Mouse (Mus musculus) bone marrow macrophage, adult 2 months (primary cell): ENCODE data around the gene Wdr95. TPM values are rescaled to one million over a fixed set of nuclear protein-coding genes. Genes with fewer than 3 reads are reported as not detected.

Source experiments
- H3K27ac ChIP-seq: 2 replicates; pipeline ENCODE4 v1.5.1; 2012; ENCODE audit warnings: low read depth, low read length; ENCODE audit not compliant: insufficient read depth
- H3K4me1 ChIP-seq: 2 replicates; pipeline ENCODE4 v1.6.1; 2012; ENCODE audit warnings: low read length; ENCODE audit not compliant: control insufficient read depth, insufficient read depth
- H3K4me3 ChIP-seq: 2 replicates; pipeline ENCODE4 v1.5.1; 2012; ENCODE audit warnings: mild to moderate bottlenecking, low read length, moderate library complexity; ENCODE audit not compliant: insufficient read depth
- CTCF ChIP-seq: IDR thresholded peaks from 2 replicates; pipeline ENCODE4 v1.5.1; 2012; ENCODE audit warnings: low read depth, mild to moderate bottlenecking, low read length, moderate library complexity
- POLR2A ChIP-seq: IDR thresholded peaks from 2 replicates; pipeline ENCODE4 v1.6.1; 2012; ENCODE audit warnings: mild to moderate bottlenecking, low read depth, low read length, borderline replicate concordance
- polyA plus RNA-seq: library from polyadenylated mRNA; stranded (reverse); fragments of >200 nt; gene quantifications from 2 replicates; pipeline ENCODE4 v1.2.4, GENCODE M21; 2012; ENCODE audit not compliant: missing spikeins, insufficient read depth, insufficient read length

Gene Wdr95
- polyA plus RNA-seq, 1 experiment: not detected

DNA sequence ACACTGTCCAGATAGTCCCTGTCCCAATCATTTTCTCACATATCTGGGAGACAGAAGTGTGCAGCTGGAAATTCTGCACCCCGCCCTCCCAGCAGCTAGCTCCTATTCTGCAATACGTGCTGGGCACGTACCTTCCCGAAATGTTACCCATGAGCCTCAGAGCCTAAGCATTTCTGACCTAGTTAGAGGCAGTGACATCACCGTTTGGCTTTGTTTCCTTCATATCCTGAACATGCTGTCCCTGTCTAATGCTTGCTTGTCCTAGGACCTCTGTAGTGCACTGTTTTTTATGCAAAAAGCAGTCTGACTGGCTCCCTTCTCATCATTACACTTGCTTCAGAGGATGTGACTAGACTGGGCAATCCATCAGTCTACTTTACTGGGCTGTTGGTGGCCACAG lies 38.5 kb downstream of the Wdr95 start:
- no peak overlapping the region for H3K27ac ChIP-seq
- TF ChIP-seq POLR2A (no peak), CTCF (no peak)
- no peaks in the 10 kb centered on the region for H3K4me1 ChIP-seq
- H3K4me3 ChIP-seq: no peak overlapping the region

DNA sequence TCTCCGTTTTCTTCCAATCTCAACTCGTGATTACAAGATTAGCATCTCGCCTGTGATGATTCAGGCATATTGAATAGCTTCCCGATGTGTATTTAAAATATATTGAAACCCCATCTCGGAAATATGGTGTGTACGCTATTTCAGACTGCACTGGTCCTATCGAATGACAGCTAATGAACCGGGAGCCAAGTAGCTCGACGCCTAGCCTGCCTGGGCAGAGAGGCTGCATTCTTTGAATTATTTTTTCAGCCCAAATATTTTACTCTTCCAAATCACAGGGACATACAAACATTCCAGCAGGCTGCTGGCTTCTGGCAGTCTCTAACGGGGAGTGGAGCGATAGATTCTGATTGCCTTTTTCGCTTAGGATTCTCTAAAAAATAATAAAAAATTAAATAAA lies 40.5 kb downstream of the Wdr95 start:
- Histone ChIP-seq H3K4me3 (no peak overlapping the region), H3K27ac (no peak overlapping the region)
- no peak for TF ChIP-seq POLR2A
- no peak for TF ChIP-seq CTCF

DNA sequence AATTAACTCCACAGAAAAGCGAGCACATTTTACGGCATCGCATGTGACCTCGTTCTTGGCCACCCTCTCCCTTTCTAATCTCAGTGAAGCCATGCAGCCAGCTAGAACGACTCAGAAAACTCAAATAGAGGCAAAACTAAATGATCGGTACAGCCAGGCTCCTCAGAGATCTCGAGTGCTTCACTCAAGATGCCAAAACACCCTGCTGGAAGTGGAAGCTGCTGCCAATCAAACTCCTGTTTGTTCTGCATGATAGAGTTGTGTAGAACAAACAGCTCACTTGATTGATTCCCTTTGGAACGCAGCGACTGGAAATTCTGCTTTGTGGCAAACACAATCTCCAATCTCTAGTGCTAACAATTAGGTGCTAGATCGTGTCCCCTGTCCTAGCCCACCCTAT lies 48.5 kb downstream of the Wdr95 start:
- no peaks in the 10 kb centered on the region for H3K4me1 ChIP-seq
- no peak overlapping the region for H3K27ac ChIP-seq
- no peak overlapping the region for H3K4me3 ChIP-seq
- TF ChIP-seq POLR2A: no peak
- no peak for TF ChIP-seq CTCF

More for the DNA sequence above, 40.5 kb downstream of the Wdr95 start:
- no peaks in the 10 kb centered on the region for H3K4me1 ChIP-seq

DNA sequence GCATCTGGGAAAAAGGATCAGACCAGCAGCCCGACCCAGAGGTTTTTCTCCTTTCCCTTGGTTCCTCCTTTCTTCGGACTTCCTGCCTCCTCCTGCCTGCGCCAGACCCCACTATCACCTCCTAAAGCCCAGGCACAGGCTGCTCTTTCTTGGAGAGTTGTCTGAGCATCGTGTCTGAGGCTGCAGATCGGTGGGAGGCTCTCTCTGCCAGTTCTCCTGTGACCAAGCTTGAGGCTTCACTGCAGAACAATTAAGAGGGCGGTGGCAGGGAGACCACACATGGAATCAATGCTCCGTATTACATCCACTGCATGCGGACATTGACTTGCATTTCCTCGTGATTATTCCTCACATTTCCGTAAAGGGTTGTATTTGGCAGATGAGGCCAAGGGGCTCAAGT lies 49.0 kb downstream of the Wdr95 start:
- TF ChIP-seq POLR2A: no peak
- no peak for TF ChIP-seq CTCF
- Histone ChIP-seq H3K4me3 (no peak overlapping the region), H3K27ac (no peak overlapping the region), H3K4me1 (no peaks in the 10 kb centered on the region)

DNA sequence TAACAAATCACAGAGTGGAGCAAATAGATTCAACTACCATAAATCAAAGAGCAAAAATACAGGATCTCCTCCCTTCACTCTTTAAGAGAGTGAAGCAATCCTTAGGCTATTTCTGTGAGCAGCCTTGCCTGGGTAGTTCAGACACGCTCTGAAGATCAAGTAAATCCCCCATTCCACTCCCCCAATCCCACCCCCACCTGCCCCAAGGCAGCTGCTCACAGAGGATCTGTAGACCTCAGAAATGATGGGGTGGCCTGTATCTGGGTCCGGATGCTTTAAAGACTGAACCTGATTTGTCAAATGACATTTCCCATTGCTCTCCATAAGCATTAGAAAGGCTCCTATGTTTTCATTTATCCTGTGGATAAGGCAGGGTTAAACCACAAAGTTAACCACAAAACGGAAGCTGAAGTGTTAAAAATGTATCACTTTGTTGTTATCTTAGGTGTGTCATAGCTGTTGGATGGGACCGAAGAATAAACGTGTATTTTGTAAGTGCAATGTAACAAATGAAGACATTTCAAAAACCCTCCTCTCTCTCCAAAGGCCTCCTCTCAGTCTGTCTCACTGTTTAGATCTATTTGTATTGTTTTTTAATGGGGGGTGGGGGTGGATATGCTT lies 54.3 kb downstream of the Wdr95 start:
- H3K27ac ChIP-seq: no peak overlapping the region
- H3K4me1 ChIP-seq: peaks cover 4% of the 10 kb centered on the region; the same call in 1 of the 2 replicates
- no peak overlapping the region for H3K4me3 ChIP-seq
- TF ChIP-seq CTCF (no peak), POLR2A (no peak)

DNA sequence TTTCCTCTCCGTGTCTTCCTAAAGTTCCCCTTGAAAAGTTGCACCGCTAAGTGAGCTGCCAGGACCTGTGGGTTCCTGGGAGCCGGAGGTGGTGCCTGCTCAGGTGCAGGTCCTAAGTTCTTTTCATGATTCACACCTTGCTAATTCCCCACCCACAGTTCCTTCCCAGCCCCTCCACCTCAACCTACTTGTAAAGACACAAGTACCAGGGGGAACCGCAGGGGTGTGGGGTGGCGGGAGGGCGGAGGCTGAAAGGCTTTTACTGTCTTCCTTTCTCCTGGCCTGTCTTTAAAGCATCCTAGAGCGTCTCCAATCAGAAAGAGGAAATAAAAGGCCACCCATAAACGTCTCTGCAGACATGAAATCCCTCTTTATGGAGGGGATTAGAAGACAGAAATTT lies 55.0 kb downstream of the Wdr95 start:
- no peak for TF ChIP-seq CTCF
- no peak for TF ChIP-seq POLR2A
- Histone ChIP-seq H3K27ac (no peak overlapping the region), H3K4me1 (peaks cover 11% of the 10 kb centered on the region), H3K4me3 (no peak overlapping the region)

DNA sequence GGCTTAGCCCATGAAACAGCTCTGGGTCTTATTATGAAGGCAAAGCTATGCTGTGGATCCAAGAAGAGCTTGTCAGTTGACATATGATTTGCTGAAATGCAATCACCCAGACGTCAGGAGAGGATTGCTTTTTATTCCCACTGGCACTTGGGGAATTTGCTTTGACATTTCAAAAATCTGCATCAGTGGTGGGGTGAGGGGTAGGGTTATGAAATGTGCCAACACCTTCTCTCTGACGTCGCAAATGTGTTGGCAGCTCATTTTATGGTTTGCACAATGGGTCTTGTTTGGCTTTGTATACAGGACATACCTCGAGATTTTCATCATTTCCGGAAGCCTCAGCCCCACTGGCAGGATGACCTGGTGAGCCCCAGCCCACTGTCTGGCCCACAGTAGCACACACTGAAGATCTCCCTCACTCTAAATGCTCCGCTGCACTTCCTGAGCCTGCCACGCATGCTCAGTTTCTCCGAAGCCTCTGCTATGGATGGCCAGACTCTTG lies 55.7 kb downstream of the Wdr95 start:
- H3K27ac ChIP-seq: no peak overlapping the region
- no peak overlapping the region for H3K4me3 ChIP-seq
- TF ChIP-seq CTCF (no peak), POLR2A (no peak)

DNA sequence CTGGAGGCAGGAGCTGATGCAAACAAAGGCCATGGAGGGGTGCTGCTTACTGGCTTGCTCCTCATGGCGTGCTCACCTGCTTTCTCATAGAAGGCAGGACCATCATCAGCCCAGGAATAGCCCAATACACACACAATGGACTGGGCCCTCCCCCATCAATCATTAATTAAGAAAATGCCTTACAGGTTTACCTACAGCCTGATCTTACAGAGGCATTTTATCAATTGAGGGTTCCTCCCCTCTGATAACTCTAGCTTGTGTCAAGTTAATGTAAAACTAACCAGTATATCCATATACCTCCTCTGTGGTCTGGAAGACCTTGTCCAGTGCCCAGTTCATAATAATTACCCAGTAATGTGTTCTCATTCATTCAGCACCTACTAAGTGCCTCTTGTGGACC lies 56.8 kb downstream of the Wdr95 start:
- TF ChIP-seq POLR2A (no peak), CTCF (no peak)
- Histone ChIP-seq H3K27ac (no peak overlapping the region), H3K4me3 (no peak overlapping the region), H3K4me1 (peaks cover 13% of the 10 kb centered on the region)

More for the DNA sequence above, 55.7 kb downstream of the Wdr95 start:
- H3K4me1 ChIP-seq: peaks cover 13% of the 10 kb centered on the region

DNA sequence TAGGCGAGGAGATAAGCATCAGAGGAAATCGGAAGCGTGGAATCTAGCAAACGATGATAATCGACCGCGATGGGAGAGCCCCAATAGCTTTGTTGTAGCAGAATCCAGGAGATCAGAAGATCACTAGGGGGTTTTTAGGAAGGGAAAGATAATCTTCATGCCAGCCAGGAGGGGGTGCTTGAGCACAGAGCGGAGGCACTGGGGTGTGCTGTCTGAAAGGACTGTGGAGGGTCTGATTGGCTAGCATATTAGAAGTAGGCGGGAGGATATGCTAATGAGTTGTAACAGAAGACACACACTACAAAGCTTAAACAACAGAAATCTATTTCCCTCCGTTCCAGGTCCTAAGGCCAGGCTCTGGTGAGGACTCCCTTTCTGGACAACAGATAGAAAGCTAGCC lies 57.4 kb downstream of the Wdr95 start:
- Histone ChIP-seq H3K27ac (no peak overlapping the region), H3K4me3 (no peak overlapping the region), H3K4me1 (peaks cover 13% of the 10 kb centered on the region)
- TF ChIP-seq CTCF: no peak
- TF ChIP-seq POLR2A: no peak

DNA sequence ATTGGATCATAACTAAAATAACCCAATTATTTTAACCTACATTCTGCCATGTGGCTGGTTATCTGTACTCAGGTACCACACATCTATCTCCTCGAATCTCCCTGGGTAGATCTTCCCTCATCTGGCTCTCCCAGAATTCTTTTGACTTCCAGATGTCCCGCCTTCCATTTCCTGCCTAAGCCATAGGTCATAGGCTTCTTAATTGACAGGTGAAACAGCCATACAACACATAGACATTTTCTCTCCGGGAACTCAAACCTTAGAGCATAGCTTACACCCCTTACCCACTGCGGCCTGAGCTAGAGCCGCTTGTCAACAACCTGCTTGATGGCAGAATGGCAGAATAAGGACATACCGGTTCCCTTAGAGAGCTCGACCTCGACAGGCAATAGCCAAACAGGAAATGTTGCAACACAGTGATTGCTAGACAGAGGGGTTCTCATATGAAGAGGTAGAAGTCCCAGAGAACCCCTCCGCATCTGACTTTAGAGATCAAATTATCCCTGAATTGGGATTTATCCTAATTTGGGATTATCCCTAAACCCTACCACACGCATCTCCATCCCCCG lies 58.9 kb downstream of the Wdr95 start:
- Histone ChIP-seq H3K4me3 (no peak overlapping the region), H3K27ac (no peak overlapping the region), H3K4me1 (peaks cover 13% of the 10 kb centered on the region)
- no peak for TF ChIP-seq POLR2A
- no peak for TF ChIP-seq CTCF
